Mouse (Mus musculus) CH12.LX (cell line): ENCODE measurements around the gene Tns2.
A peak's percentile ranks its signal among the peaks of the same experiment; 100 is the strongest.

Source experiments
- CTCF ChIP-seq, 2 experiments: IDR thresholded peaks in 1 of 2; conservative IDR thresholded peaks in 1 of 2; 2 replicates each; pipeline ENCODE4 v1.5.1; 2011 to 2012; ENCODE audit warnings: low read depth in 2 of 2, low read length in 2 of 2, improper control_type of control experiment in 1 of 2, inconsistent platforms in 1 of 2, mild to moderate bottlenecking in 1 of 2, moderate library complexity in 1 of 2
- GABPA ChIP-seq: IDR thresholded peaks from 2 replicates; pipeline ENCODE4 v1.6.1; 2012; ENCODE audit warnings: low read depth, low read length, improper control_type of control experiment, inconsistent platforms; ENCODE audit not compliant: insufficient replicate concordance
- NELFE ChIP-seq: IDR thresholded peaks from 2 replicates; pipeline ENCODE4 v1.6.1; 2011; ENCODE audit warnings: low read depth, low read length, improper control_type of control experiment
- POLR2A ChIP-seq: IDR thresholded peaks from 2 replicates; pipeline ENCODE4 v1.6.1; 2011; ENCODE audit warnings: low read depth, mild to moderate bottlenecking, improper control_type of control experiment, low read length
- ZC3H11A ChIP-seq: IDR thresholded peaks from 2 replicates; pipeline ENCODE4 v1.6.1; 2012; ENCODE audit warnings: low read depth, mild to moderate bottlenecking, inconsistent platforms, low read length, improper control_type of control experiment

DNA sequence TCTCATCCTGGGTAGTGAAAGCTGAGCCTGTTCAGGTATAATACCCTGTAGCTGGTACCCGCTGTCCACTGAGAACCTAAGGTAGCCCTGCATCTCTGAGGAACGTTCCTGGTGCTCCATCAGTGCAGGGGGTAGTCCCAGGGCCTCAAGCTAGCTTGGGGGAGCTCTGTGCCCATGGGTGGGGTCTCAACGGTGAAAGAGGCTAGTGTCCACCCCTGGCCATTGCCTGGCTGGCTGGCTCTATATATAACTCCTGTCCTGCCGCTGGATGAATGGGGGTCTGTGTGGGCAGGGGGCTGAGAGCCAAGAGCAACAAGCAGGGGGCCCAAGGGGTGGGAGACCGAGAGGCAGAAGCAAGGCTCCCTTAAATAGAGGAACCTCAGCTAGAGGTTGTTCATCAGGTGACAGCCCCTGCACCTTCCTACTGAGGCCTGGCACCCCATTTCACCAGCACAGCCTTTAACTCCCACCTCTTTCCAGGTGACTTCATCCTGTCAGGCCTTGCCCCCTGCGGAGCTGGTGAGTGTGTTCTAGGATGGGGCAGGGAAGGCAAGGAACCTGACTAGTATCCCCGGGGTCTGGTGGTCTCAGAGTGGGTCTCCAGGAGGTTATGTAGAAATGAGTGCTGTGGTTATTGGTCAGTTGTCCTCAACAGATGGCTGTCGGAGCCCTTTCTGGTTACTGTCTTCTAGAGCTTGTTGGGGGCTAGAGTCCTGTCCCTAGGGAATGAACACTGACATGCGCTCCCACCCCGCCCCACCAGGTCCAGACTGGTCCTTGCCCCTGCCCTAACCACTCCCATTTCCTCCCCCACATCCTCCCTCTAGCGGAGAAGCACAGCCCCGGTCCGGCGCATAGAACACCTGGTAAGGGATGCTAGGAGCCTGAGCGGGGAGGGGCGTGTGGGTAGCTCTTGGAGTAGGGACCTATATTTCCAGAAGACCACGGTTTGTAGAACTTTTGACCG, 5.8 kb downstream of the Tns2 start:
- TF ChIP-seq POLR2A, result no peak
- peak in 1 of 2 experiments; percentile 40; a peak in 2 of 4 replicates for TF ChIP-seq CTCF (conservative IDR thresholded peaks at IDR 0.05 in 1 of 2, IDR thresholded peaks at IDR 0.05 in 1 of 2; ENCODE audit: low read depth in 2 of 2, low read length in 2 of 2)
- no peak for TF ChIP-seq NELFE
- TF ChIP-seq ZC3H11A, result no peak
- TF ChIP-seq GABPA, result no peak
